Mouse (Mus musculus): ENCODE results near the gene Rgs7. TPM values are rescaled to one million over a fixed set of nuclear protein-coding genes. Genes with fewer than 3 reads are reported as not detected.

Gene Rgs7
- total RNA-seq, 1 experiment from 2014 or later, result not detected

- no peak for ATAC-seq (replicated peaks in 1 of 2; ENCODE audit: insufficient read depth in 1 of 2, low FRiP score in 2 of 2, low TSS enrichment in 1 of 2, low read depth in 1 of 2, poor library complexity in 2 of 2, severe bottlenecking in 2 of 2)
Measured at GRCm38 (mm10) chr1:175240137-175240536, 252.2 kb downstream of the Rgs7 start.

GRCm38 (mm10) chr1:175221593-175222500 lies 270.5 kb downstream of the Rgs7 start:
- no peak for ATAC-seq (replicated peaks in 1 of 2; ENCODE audit: insufficient read depth in 1 of 2, low FRiP score in 2 of 2, low TSS enrichment in 1 of 2, low read depth in 1 of 2, poor library complexity in 2 of 2, severe bottlenecking in 2 of 2)

- no peak for ATAC-seq (replicated peaks in 1 of 2; ENCODE audit: insufficient read depth in 1 of 2, low FRiP score in 2 of 2, low TSS enrichment in 1 of 2, low read depth in 1 of 2, poor library complexity in 2 of 2, severe bottlenecking in 2 of 2)
Measured at GRCm38 (mm10) chr1:175219563-175219962, 272.7 kb downstream of the Rgs7 start.

GRCm38 (mm10) chr1:175207004-175207403 lies 285.3 kb downstream of the Rgs7 start:
- no peak for ATAC-seq (replicated peaks in 1 of 2; ENCODE audit: insufficient read depth in 1 of 2, low FRiP score in 2 of 2, low TSS enrichment in 1 of 2, low read depth in 1 of 2, poor library complexity in 2 of 2, severe bottlenecking in 2 of 2)

GRCm38 (mm10) chr1:175205633-175206032 lies 286.7 kb downstream of the Rgs7 start:
- ATAC-seq (replicated peaks in 1 of 2; ENCODE audit: insufficient read depth in 1 of 2, low FRiP score in 2 of 2, low TSS enrichment in 1 of 2, low read depth in 1 of 2, poor library complexity in 2 of 2, severe bottlenecking in 2 of 2), result no peak

GRCm38 (mm10) chr1:175203544-175203943 lies 288.8 kb downstream of the Rgs7 start:
- ATAC-seq (replicated peaks in 1 of 2; ENCODE audit: insufficient read depth in 1 of 2, low FRiP score in 2 of 2, low TSS enrichment in 1 of 2, low read depth in 1 of 2, poor library complexity in 2 of 2, severe bottlenecking in 2 of 2), result no peak

GRCm38 (mm10) chr1:175202902-175203301 lies 289.4 kb downstream of the Rgs7 start:
- ATAC-seq (replicated peaks in 1 of 2; ENCODE audit: insufficient read depth in 1 of 2, low FRiP score in 2 of 2, low TSS enrichment in 1 of 2, low read depth in 1 of 2, poor library complexity in 2 of 2, severe bottlenecking in 2 of 2), result no peak

- ATAC-seq (replicated peaks in 1 of 2; ENCODE audit: insufficient read depth in 1 of 2, low FRiP score in 2 of 2, low TSS enrichment in 1 of 2, low read depth in 1 of 2, poor library complexity in 2 of 2, severe bottlenecking in 2 of 2), result no peak
Measured at GRCm38 (mm10) chr1:175198881-175199280, 293.4 kb downstream of the Rgs7 start.

GRCm38 (mm10) chr1:175195806-175196205 lies 296.5 kb downstream of the Rgs7 start:
- no peak for ATAC-seq (replicated peaks in 1 of 2; ENCODE audit: insufficient read depth in 1 of 2, low FRiP score in 2 of 2, low TSS enrichment in 1 of 2, low read depth in 1 of 2, poor library complexity in 2 of 2, severe bottlenecking in 2 of 2)

GRCm38 (mm10) chr1:175188186-175188585 lies 304.1 kb downstream of the Rgs7 start:
- ATAC-seq (replicated peaks in 1 of 2; ENCODE audit: insufficient read depth in 1 of 2, low FRiP score in 2 of 2, low TSS enrichment in 1 of 2, low read depth in 1 of 2, poor library complexity in 2 of 2, severe bottlenecking in 2 of 2), result no peak

GRCm38 (mm10) chr1:175185211-175185610 lies 307.1 kb downstream of the Rgs7 start:
- ATAC-seq (replicated peaks in 1 of 2; ENCODE audit: insufficient read depth in 1 of 2, low FRiP score in 2 of 2, low TSS enrichment in 1 of 2, low read depth in 1 of 2, poor library complexity in 2 of 2, severe bottlenecking in 2 of 2), result no peak

- ATAC-seq (replicated peaks in 1 of 2; ENCODE audit: insufficient read depth in 1 of 2, low FRiP score in 2 of 2, low TSS enrichment in 1 of 2, low read depth in 1 of 2, poor library complexity in 2 of 2, severe bottlenecking in 2 of 2), result no peak
Measured at GRCm38 (mm10) chr1:175184736-175185135, 307.6 kb downstream of the Rgs7 start.

GRCm38 (mm10) chr1:175178733-175179132 lies 313.6 kb downstream of the Rgs7 start:
- ATAC-seq (replicated peaks in 1 of 2; ENCODE audit: insufficient read depth in 1 of 2, low FRiP score in 2 of 2, low TSS enrichment in 1 of 2, low read depth in 1 of 2, poor library complexity in 2 of 2, severe bottlenecking in 2 of 2), result no peak

GRCm38 (mm10) chr1:175174918-175175675 lies 317.2 kb downstream of the Rgs7 start:
- no peak for ATAC-seq (replicated peaks in 1 of 2; ENCODE audit: insufficient read depth in 1 of 2, low FRiP score in 2 of 2, low TSS enrichment in 1 of 2, low read depth in 1 of 2, poor library complexity in 2 of 2, severe bottlenecking in 2 of 2)

GRCm38 (mm10) chr1:175155469-175155868 lies 336.8 kb downstream of the Rgs7 start:
- ATAC-seq (replicated peaks in 1 of 2; ENCODE audit: insufficient read depth in 1 of 2, low FRiP score in 2 of 2, low TSS enrichment in 1 of 2, low read depth in 1 of 2, poor library complexity in 2 of 2, severe bottlenecking in 2 of 2), result no peak

- ATAC-seq (replicated peaks in 1 of 2; ENCODE audit: insufficient read depth in 1 of 2, low FRiP score in 2 of 2, low TSS enrichment in 1 of 2, low read depth in 1 of 2, poor library complexity in 2 of 2, severe bottlenecking in 2 of 2), result no peak
Measured at GRCm38 (mm10) chr1:175143051-175143450, 349.2 kb downstream of the Rgs7 start.

- ATAC-seq (replicated peaks in 1 of 2; ENCODE audit: insufficient read depth in 1 of 2, low FRiP score in 2 of 2, low TSS enrichment in 1 of 2, low read depth in 1 of 2, poor library complexity in 2 of 2, severe bottlenecking in 2 of 2), result no peak
Measured at GRCm38 (mm10) chr1:175128525-175128924, 363.8 kb downstream of the Rgs7 start.

GRCm38 (mm10) chr1:175124416-175124815 lies 367.9 kb downstream of the Rgs7 start:
- ATAC-seq (replicated peaks in 1 of 2; ENCODE audit: insufficient read depth in 1 of 2, low FRiP score in 2 of 2, low TSS enrichment in 1 of 2, low read depth in 1 of 2, poor library complexity in 2 of 2, severe bottlenecking in 2 of 2), result no peak

Measured in hematopoietic stem cell, adult 5-6 weeks (primary cell).